Mouse (Mus musculus) cerebellum, adult 2 months (tissue): ENCODE measurements around the gene Ski. TPM values are rescaled to one million over a fixed set of nuclear protein-coding genes. Genes with fewer than 3 reads are reported as not detected.

Experiments
- DNase-seq, 2 experiments: peaks; one replicate each; pipeline ENCODE4 v3.0.0; 2021
- H3K27ac ChIP-seq: fragments of 200-500 bp; 2 replicates; pipeline ENCODE4 v1.5.1; 2012; ENCODE audit warnings: low read length, control low read depth, inconsistent platforms; ENCODE audit not compliant: insufficient read depth
- H3K27me3 ChIP-seq: fragments of 200-500 bp; 2 replicates; pipeline ENCODE4 v1.6.1; 2012; ENCODE audit warnings: inconsistent platforms, mild to moderate bottlenecking, low read length, moderate library complexity; ENCODE audit not compliant: control insufficient read depth, insufficient read depth
- H3K4me1 ChIP-seq: fragments of 200-500 bp; 2 replicates; pipeline ENCODE4 v1.6.1; 2011; ENCODE audit warnings: low read length; ENCODE audit not compliant: control insufficient read depth, insufficient read depth
- H3K4me3 ChIP-seq: fragments of 200-500 bp; replicated peaks from 2 replicates; pipeline ENCODE3; 2011; ENCODE audit warnings: mild to moderate bottlenecking, low read depth, low read length, control low read depth; ENCODE audit not compliant: insufficient read depth
- CTCF ChIP-seq: fragments of 200-500 bp; IDR thresholded peaks from 2 replicates; pipeline ENCODE4 v1.5.1; 2011; ENCODE audit warnings: low read depth, mild to moderate bottlenecking, control low read depth, low read length, moderate library complexity, borderline replicate concordance; ENCODE audit not compliant: insufficient read depth
- POLR2A ChIP-seq: fragments of 200-500 bp; IDR thresholded peaks from 2 replicates; pipeline ENCODE4 v1.6.1; 2011; ENCODE audit warnings: low read length, control low read depth, borderline replicate concordance; ENCODE audit not compliant: insufficient read depth
- WGBS: fragments of 180-500 bp; shearing (Covaris S2); methylation state at CpG from one replicate; pipeline ENCODE4 v1.1.7; 2018; 5-methylcytosine and 5-hydroxymethylcytosine counted together
- polyA plus RNA-seq: library from polyadenylated mRNA; depleted of rRNA; stranded (reverse); fragments of >200 nt; gene quantifications from 2 replicates; pipeline ENCODE4 v1.2.3, GENCODE M21; 2012; rRNA removed

Ski gene
- polyA plus RNA-seq, 1 experiment, result 87.2 TPM

DNA sequence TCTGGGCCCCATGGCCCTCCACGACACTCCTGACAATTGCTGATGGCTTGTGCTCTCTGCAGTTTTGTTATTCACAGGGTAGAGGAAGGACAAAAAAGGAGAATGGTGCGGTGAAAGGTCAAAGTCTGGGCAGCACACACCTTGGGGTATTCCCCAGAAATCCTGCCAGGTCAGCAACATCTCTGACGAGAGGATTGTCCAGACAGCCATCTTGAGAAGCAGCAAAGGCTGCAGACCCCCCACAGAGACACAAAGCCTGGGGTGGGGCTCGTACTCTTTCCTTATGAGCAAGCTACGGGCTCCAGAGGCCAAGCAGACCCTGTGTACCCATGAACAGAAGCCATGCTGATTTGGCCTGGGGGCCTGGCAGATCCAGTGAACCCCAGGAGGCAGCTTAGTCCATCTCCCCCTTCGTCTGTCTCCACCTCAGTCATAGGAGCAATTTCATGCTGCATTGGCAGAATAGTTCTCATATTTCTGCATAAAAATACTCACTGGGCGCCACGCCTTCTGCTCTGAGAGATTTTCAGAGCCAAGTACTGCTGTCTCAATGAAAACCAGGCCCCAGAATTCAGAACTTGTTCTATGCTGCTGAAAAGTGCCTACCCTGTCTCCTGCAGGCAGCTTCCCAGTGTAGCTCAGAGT, 108.5 kb downstream of the Ski start:
- TF ChIP-seq CTCF (no peak), POLR2A (no peak)
- H3K27me3 ChIP-seq, result no peaks in the 10 kb centered on the region
- WGBS, result 79% methylated on average over 8 of the region's 8 CpGs
- no peak for DNase-seq
- H3K4me3 ChIP-seq, result no peak overlapping the region
- H3K4me1 ChIP-seq, result peaks cover 6% of the 10 kb centered on the region; the same call in 1 of the 2 replicates
- no peak overlapping the region for H3K27ac ChIP-seq

DNA sequence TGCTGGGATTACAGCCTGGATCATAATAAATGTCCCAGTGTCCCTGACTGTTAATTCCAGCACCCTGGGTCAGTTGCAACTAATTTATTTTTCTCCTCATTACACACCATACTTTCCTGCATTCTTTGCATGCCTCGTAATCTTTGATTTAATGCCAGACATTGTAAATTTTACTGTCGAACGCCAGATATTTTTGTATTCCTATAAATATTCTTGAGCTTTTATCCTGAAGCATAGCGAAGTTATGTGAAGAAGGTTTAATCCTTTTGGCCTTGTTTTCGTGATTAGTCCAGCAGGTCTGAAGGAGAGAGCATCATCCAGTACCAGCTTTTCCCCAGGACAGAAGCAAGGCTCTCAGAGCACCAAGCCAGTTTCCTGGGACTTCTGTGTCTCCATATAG, 112.9 kb downstream of the Ski start:
- Histone ChIP-seq H3K27ac (no peak overlapping the region), H3K4me3 (no peak overlapping the region), H3K4me1 (no peaks in the 10 kb centered on the region), H3K27me3 (no peaks in the 10 kb centered on the region)
- DNase-seq, result no peak
- WGBS, result 85% methylated on average over 5 of the region's 5 CpGs
- TF ChIP-seq POLR2A (no peak), CTCF (no peak)

DNA sequence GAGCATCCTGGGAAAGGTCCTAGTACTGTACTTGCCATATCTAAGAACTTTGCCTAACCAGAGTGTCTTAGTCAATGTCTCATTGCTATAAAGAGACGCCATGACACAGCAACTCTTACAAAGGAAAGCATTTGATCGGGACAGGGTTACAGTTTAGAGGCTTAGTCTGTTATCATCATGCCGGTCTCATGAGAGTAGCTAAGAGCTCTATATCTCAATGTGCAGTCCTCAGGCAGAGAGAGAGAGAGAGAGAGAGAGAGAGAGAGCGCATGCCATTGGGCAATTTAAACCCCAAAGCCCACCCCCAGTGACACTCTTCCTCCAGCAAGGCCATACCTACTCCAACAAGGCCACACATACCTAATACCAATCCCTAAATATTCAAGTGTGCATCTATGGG, 114.5 kb downstream of the Ski start:
- Histone ChIP-seq H3K4me1 (no peaks in the 10 kb centered on the region), H3K27me3 (no peaks in the 10 kb centered on the region), H3K4me3 (no peak overlapping the region), H3K27ac (no peak overlapping the region)
- no peak for DNase-seq
- no peak for TF ChIP-seq CTCF
- no peak for TF ChIP-seq POLR2A
- WGBS, result 98% methylated on average over 4 of the region's 4 CpGs

Other genes starting within 250 kb of the Ski start
- gene Plch2, start 165.8 kb downstream of the Ski start, polyA plus RNA-seq, result 149 and 180 TPM in 2 replicates
- 32.0 and 38.1 TPM in 2 replicates for gene Pex10, start 155.6 kb downstream of the Ski start, polyA plus RNA-seq
- 102 and 104 TPM in 2 replicates for gene Rer1, start 136.2 kb downstream of the Ski start, polyA plus RNA-seq
- 15.6 and 18.7 TPM in 2 replicates for gene Morn1, start 136.0 kb downstream of the Ski start, polyA plus RNA-seq
- 94.5 and 109 TPM in 2 replicates for gene Faap20, start 27.2 kb upstream of the Ski start, polyA plus RNA-seq
- gene Prkcz, start 138.8 kb upstream of the Ski start, polyA plus RNA-seq, result 245 and 253 TPM in 2 replicates
- 243 and 290 TPM in 2 replicates for gene Gabrd, start 175.5 kb upstream of the Ski start, polyA plus RNA-seq
- gene Cfap74, start 186.6 kb upstream of the Ski start, polyA plus RNA-seq, result 18.7 and 22.0 TPM in 2 replicates
- 9.4 and 12.1 TPM in 2 replicates for gene Tmem52, start 246.5 kb upstream of the Ski start, polyA plus RNA-seq